Comparison of ENCODE assay signal across 23 mouse cellular contexts in the genomic region with DNA sequence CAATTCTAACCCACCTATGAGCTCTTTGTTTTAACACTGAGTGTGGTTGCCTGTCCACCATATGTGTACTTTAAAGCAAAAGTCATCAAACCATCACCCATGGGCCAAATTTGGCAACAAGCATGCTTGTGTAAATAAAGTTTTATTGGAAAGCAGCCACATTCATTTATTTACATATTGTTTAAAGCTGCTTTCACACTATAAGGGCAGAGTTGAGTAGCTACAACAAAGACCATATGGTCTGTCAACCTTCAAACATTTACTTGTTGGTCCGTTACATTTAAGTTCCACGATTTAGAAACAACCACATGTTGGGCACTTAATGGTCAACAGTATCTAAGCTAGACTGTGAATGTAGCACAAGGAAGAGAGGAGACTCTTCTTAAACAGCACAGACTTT.
"Had no signal": no experiment of that assay in that cellular context is flagged by ENCODE, and none has a peak within 500 bp of the region (broad histone marks: within the 10 kb centered on the region; RNA-seq: fewer than 3 reads in every experiment).

No protein-coding gene starts in this region.

- H3K9ac ChIP-seq: limb, embryonic 12.5 days; liver, embryonic 12.5 days; liver, embryonic 15.5 days; midbrain, embryonic 12.5 days; midbrain, embryonic 15.5 days; neural tube, embryonic 12.5 days; neural tube, embryonic 15.5 days had no signal

- ATAC-seq: intestine, postnatal 0 days; liver, embryonic 12.5 days; midbrain, embryonic 15.5 days had no signal

- H3K27me3 ChIP-seq: limb, embryonic 12.5 days; liver, embryonic 12.5 days; liver, embryonic 15.5 days; midbrain, embryonic 12.5 days; midbrain, embryonic 15.5 days; neural tube, embryonic 12.5 days; neural tube, embryonic 15.5 days had no signal

- H3K27ac ChIP-seq: layer of hippocampus, adult 2 months; left cerebral cortex, adult 2 months; limb, embryonic 12.5 days; liver, embryonic 12.5 days; liver, embryonic 15.5 days; macrophage; midbrain, embryonic 12.5 days; midbrain, embryonic 15.5 days; neural tube, embryonic 12.5 days; neural tube, embryonic 15.5 days; stomach, postnatal 0 days had no signal

- H3K9me3 ChIP-seq: limb, embryonic 12.5 days; liver, embryonic 12.5 days; liver, embryonic 15.5 days; midbrain, embryonic 12.5 days; midbrain, embryonic 15.5 days; neural tube, embryonic 12.5 days; neural tube, embryonic 15.5 days had no signal

- DNase-seq: kidney, adult 9 months; kidney, postnatal 25 days; layer of hippocampus, adult 9-11 months; liver; lung, adult 18-20 months; right cerebral cortex, adult 18-20 months; right cerebral cortex, postnatal 14 days; right cerebral cortex, postnatal 4 days; thymus, adult 2 months; thymus, postnatal 14 days; thymus, postnatal 4 days had no signal

- H3K4me2 ChIP-seq: limb, embryonic 12.5 days; liver, embryonic 12.5 days; liver, embryonic 15.5 days; midbrain, embryonic 12.5 days; midbrain, embryonic 15.5 days; neural tube, embryonic 12.5 days; neural tube, embryonic 15.5 days had no signal

- H3K4me1 ChIP-seq: limb, embryonic 12.5 days; liver, embryonic 12.5 days; liver, embryonic 15.5 days; midbrain, embryonic 12.5 days; midbrain, embryonic 15.5 days; neural tube, embryonic 12.5 days; neural tube, embryonic 15.5 days had no signal

- H3K4me3 ChIP-seq: layer of hippocampus, adult 2 months; left cerebral cortex, adult 2 months; limb, embryonic 12.5 days; liver, embryonic 12.5 days; liver, embryonic 15.5 days; midbrain, embryonic 12.5 days; midbrain, embryonic 15.5 days; neural tube, embryonic 12.5 days; neural tube, embryonic 15.5 days had no signal

- H3K36me3 ChIP-seq: limb, embryonic 12.5 days; liver, embryonic 12.5 days; liver, embryonic 15.5 days; midbrain, embryonic 12.5 days; midbrain, embryonic 15.5 days; neural tube, embryonic 12.5 days; neural tube, embryonic 15.5 days had no signal
